Mouse (Mus musculus) left cerebral cortex, adult 18-20 months (tissue): ENCODE data around the gene Mamdc4. TPM values are rescaled to one million over a fixed set of nuclear protein-coding genes. Genes with fewer than 3 reads are reported as not detected.
A peak's percentile ranks its signal among the peaks of the same experiment; 100 is the strongest.
"Not testable (repeated sequence)": the region's sequence is repeated elsewhere in the genome, so short reads cannot be mapped to it uniquely, and the experiment has no call there.

Source experiments
- DNase-seq, 2 experiments: peaks; one replicate each; pipeline ENCODE4 v3.0.0; 2021 to 2022; ENCODE audit warnings: low spot score in 2 of 2, mixed read lengths in 1 of 2
- total RNA-seq, 2 experiments: library from RNA; stranded (reverse); gene quantifications; 2 replicates each; pipeline ENCODE4 v1.2.3; 2021

The Mamdc4 gene
- total RNA-seq, 2 experiments from 2014 or later: 1.1 to 1.3 TPM

- no peak for DNase-seq
These were observed 8.9 kb downstream of the Mamdc4 start for GRCm38 (mm10) chr2:25565741-25566140.

GRCm38 (mm10) chr2:25561946-25562345 is 12.7 kb downstream of the Mamdc4 start:
- no peak for DNase-seq

- no peak for DNase-seq
These were observed 14.1 kb downstream of the Mamdc4 start for GRCm38 (mm10) chr2:25560551-25560950.

GRCm38 (mm10) chr2:25558774-25559173 is 15.9 kb downstream of the Mamdc4 start:
- DNase-seq: no peak

GRCm38 (mm10) chr2:25557964-25558360 is 16.7 kb downstream of the Mamdc4 start:
- no peak for DNase-seq

GRCm38 (mm10) chr2:25557221-25557963 is 17.3 kb downstream of the Mamdc4 start, which contains the start of gene Edf1:
Gene Edf1 (plus strand): TSS chr2:25557847.
- DNase-seq: peak; percentile 95 to 98

- no peak for DNase-seq
These were observed 18.3 kb downstream of the Mamdc4 start for GRCm38 (mm10) chr2:25556296-25556695.

- DNase-seq: not testable (repeated sequence)
These were observed 19.2 kb downstream of the Mamdc4 start for GRCm38 (mm10) chr2:25555479-25555878.

DNA sequence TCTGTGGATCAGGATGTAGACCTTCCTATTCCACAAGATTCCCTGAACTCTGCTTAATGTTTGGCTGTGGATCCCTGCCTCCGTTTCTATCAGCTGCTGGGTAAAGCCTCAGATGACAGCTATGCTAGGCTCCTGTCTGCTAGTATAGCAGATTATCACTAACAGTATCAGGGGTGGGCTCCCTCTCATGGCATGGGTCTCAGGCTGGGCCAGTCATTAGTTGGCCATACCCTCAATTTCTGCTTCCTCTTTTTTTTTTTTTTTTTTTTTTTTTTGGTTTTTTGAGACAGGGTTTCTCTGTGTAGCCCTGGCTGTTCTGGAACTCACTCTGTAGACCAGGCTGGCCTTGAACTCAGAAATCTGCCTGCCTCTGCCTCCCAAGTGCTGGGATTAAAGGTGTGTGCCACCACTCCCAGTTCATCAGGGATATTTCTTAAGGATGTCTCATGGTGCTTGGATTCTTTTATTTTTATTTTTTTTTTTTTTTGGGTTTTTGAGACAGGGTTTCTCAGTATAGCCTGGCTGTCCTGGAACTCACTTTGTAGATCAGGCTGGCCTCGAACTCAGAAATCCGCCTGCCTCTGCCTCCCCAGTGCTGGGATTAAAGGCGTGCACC is 21.4 kb downstream of the Mamdc4 start:
- not testable (repeated sequence) for DNase-seq

DNA sequence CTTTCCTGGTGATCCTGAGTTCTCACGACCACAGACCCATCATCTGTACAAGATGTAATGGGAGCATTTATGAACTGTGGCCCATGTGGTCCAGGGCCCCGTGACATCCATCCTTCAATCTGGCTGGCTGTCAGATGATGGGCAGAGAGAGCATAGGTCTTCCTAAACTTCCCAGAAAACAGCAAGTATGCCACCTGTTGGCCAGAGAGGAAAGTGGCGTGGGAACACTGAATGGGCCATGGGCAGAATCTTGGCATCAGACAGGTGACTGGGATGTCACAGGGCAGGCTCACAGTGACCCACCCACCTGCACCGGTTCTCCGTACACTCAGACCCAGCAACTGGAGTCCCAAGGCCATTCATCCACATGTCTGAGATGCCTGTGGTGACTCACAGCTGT is 23.5 kb downstream of the Mamdc4 start:
- DNase-seq: peak in 1 of 2 experiments; percentile 53

DNA sequence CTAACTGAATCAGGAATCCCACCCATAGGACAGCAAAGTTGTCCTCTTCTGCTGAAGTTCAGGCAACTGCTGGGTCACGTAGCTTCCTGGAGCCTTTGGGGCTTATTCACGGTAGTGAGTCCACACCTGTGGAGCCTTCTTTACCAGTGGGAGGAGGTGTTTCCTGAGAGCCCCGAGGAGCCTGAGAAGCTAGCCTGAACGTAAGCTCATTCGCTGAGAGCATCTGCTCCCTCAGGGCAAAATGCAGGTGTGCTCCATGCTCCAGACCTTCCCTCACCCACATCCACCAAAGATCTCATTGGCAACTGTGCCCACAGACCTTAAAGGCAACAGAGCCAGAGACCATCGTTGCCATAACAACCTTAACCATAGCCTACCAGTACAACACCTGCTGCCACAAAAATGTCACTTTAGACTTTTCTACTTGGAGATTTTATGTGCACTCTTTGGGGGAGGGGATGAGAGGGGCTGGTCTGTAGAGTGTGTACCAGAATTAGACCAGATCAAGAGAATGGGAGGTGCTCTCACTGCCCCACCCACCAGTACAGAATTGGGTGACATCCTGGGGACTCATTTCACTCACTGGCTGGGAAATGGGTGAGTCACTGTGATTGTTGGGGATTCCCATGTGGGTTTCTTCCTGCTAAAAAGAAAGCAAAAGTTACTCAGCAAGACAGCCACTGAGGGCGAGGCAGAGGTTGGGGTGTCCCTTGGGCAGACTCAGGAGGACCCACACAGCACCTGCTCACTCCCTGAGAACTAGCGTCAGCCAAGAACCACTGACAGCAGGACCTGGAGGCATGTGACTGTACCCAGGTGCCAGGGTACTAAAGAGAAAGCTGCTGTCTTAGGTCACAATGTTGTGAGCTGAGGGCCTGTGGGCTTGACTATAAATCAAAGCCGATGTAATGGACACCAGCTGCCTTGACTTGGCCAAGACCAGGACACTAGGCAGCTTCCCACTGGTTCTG is 25.3 kb downstream of the Mamdc4 start:
- DNase-seq: no peak

DNA sequence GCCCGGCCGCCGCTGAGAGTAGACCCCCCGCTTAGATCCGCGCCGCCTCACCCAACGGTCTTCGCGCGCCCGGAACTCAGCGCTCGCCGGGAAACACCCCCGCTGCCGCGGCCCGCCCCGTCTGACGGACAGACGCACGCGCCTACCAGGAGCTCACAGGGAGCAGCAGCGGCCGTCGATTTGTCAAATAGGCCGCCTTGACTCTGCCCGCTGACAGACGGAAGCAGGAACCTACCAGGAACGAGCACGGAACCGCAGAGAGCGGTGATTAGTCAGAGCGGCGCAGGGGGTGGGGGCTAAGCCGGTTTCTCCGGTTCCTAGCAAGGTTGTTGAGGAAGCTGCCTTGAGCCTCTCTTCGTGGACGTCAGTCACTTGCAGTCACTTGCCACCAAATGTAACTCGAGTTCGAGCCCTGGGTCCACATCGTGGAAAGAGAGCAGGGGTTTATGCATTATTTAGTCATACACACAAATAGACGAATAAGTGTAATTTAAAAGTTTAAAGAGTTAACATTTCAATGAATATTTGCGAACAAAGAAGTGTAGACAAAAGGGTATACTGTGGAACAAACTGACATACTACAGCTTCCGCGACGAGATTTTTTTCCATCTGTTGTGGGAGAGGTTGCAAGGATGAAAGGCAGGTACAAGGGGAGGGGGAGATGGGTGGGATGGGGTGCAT is 27.7 kb downstream of the Mamdc4 start, which contains the start of gene Traf2:
Gene Traf2, minus strand, starts transcription at position 130 of the 681 bp plus-strand sequence.
- peak; percentile 99 for DNase-seq

- no peak for DNase-seq
These were observed 28.4 kb downstream of the Mamdc4 start for GRCm38 (mm10) chr2:25545996-25546810.

GRCm38 (mm10) chr2:25541644-25542367 is 32.8 kb downstream of the Mamdc4 start:
- DNase-seq: no peak

GRCm38 (mm10) chr2:25540541-25540948 is 34.1 kb downstream of the Mamdc4 start:
- no peak for DNase-seq

DNA sequence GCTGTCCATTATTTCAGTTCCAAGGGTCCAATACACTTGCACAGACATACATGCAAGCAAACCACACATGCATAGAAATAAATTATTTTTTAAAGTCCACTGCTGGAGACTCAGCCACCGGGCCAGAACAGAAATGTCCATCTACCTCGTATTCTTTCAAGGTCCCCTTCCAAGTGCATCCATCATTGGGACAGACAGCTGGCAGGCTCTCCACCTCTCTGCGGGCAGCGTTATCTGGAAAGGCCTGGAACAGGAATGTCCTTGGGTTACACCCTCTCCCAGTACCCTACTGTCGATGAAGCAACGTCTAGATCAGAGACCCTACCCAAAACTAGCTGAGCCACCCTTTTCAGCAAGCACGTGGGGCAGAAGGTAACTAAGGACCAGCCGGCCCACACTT is 38.1 kb downstream of the Mamdc4 start:
- no peak for DNase-seq

DNA sequence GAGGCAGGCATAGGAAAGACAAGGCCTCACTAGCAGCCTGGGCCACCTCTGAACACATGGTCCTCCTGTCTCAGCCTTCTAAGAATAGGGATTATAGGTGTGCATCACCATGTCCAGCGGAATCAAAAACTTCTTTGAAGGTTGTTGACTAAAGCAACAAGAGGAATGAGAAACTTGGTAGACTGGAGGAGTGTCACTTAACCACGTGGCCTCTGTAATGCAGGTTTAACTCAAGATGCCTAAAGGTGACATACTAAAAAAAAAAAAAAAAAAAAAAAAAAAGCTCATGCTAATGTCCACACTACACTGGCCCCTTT is 39.8 kb downstream of the Mamdc4 start:
- DNase-seq: no peak

GRCm38 (mm10) chr2:25534178-25534865 is 40.3 kb downstream of the Mamdc4 start:
- DNase-seq: peak; percentile 5 to 11

- DNase-seq: no peak
These were observed 40.9 kb downstream of the Mamdc4 start for GRCm38 (mm10) chr2:25533707-25534106.
